Mouse (Mus musculus): ENCODE data around the gene Tnfsf11. TPM values are rescaled to one million over a fixed set of nuclear protein-coding genes. Genes with fewer than 3 reads are reported as not detected.

Tnfsf11 gene
- polyA plus RNA-seq, 1 experiment from 2014 or later = not detected

DNA sequence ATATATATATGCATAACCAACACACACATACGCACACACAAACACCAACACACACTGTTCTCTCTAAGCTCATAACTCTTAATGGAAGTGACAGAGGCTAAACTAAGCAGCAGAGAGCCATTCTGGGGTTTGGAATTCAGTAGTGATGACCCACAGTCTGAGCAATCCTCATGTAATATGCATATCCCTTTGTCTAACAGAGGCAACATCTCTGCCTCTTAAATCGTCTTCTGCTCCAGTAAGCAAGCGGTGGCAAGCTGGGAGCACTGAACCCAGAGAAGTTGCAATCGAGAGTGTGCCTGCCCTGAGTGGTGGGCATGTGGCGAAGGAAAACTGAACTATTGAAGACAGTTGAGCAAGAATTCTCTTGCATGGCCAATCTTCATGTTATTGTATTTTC is 61.2 kb downstream of the Tnfsf11 start:
- no peak for DNase-seq (ENCODE audit: low spot score)
- no peak overlapping the region for H3K9ac ChIP-seq (ENCODE audit: low read length)
- no peaks in the 10 kb centered on the region for H3K27me3 ChIP-seq (replicated peaks; ENCODE audit: control insufficient read depth, insufficient read depth, low read length)
- H3K4me3 ChIP-seq (ENCODE audit: low read depth, low read length) = no peak overlapping the region
- H3K27ac ChIP-seq (ENCODE audit: low read depth) = no peak overlapping the region
- H3K9me3 ChIP-seq (ENCODE audit: control insufficient read depth, low read length) = no peaks in the 10 kb centered on the region
- no peaks in the 10 kb centered on the region for H3K4me1 ChIP-seq (replicated peaks; ENCODE audit: control insufficient read depth, insufficient read depth, low read length)
- 91% methylated on average over 5 of the region's 5 CpGs for WGBS
- no peak overlapping the region for H3K4me2 ChIP-seq (ENCODE audit: low read length)
- no peaks in the 10 kb centered on the region for H3K36me3 ChIP-seq (ENCODE audit: control insufficient read depth, insufficient read depth, low read length)
- ATAC-seq (replicated peaks; ENCODE audit: low FRiP score, low TSS enrichment, low read depth) = no peak

DNA sequence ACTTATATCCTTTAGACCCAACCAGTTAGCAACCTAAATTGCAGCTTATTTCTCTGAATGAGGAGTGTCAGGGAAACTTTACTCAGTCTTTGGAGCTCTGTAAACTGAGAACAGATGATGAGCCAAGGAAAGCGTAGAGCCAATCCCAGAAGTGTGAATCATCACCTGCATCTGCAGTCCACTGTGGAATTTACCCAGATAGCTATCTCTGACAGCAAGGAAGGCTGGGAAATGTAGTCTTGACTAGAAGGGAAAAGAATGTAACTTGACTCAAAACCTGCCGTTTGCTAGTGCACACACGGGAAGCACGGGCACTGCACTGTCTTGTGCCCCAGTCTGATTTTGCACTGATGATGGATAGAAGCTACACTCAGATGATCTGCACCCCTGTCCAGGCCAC is 63.0 kb downstream of the Tnfsf11 start:
- Histone ChIP-seq H3K9me3 (ENCODE audit: control insufficient read depth, low read length) (no peaks in the 10 kb centered on the region), H3K27me3 (replicated peaks; ENCODE audit: control insufficient read depth, insufficient read depth, low read length) (no peaks in the 10 kb centered on the region), H3K4me3 (ENCODE audit: low read depth, low read length) (no peak overlapping the region), H3K4me2 (ENCODE audit: low read length) (no peak overlapping the region), H3K9ac (ENCODE audit: low read length) (no peak overlapping the region), H3K4me1 (replicated peaks; ENCODE audit: control insufficient read depth, insufficient read depth, low read length) (no peaks in the 10 kb centered on the region), H3K36me3 (ENCODE audit: control insufficient read depth, insufficient read depth, low read length) (no peaks in the 10 kb centered on the region), H3K27ac (ENCODE audit: low read depth) (no peak overlapping the region)
- 36% methylated on average over 4 of the region's 4 CpGs for whole genome bisulfite sequencing
- no peak for ATAC-seq (replicated peaks; ENCODE audit: low FRiP score, low TSS enrichment, low read depth)
- DNase-seq (ENCODE audit: low spot score) = no peak

DNA sequence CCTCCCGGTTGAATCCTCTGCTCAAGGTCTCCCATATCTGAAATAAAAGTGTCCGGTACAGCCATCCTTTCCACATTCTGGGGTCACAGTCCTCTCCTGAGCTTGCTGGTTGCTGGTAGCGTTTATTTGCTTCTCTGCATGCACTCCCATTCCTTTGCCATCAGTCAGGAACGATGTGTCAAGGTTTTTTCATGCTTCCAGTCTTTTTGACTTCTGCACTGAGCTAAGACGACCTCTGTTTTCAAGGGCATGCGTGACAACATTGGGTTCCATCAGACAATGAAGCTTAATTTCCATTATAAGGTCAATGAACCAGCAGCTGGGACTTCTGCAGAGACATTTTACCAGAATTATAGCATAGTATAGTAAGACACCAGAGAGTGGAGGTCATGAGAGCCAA is 68.5 kb downstream of the Tnfsf11 start:
- Histone ChIP-seq H3K9me3 (ENCODE audit: control insufficient read depth, low read length) (no peaks in the 10 kb centered on the region), H3K4me3 (ENCODE audit: low read depth, low read length) (no peak overlapping the region), H3K4me1 (replicated peaks; ENCODE audit: control insufficient read depth, insufficient read depth, low read length) (no peaks in the 10 kb centered on the region), H3K36me3 (ENCODE audit: control insufficient read depth, insufficient read depth, low read length) (no peaks in the 10 kb centered on the region), H3K27ac (ENCODE audit: low read depth) (no peak overlapping the region), H3K27me3 (replicated peaks; ENCODE audit: control insufficient read depth, insufficient read depth, low read length) (no peaks in the 10 kb centered on the region), H3K9ac (ENCODE audit: low read length) (no peak overlapping the region), H3K4me2 (ENCODE audit: low read length) (no peak overlapping the region)
- ATAC-seq (replicated peaks; ENCODE audit: low FRiP score, low TSS enrichment, low read depth) (no peak), DNase-seq (ENCODE audit: low spot score) (no peak)
- 89% methylated on average over 6 of the region's 6 CpGs for WGBS

DNA sequence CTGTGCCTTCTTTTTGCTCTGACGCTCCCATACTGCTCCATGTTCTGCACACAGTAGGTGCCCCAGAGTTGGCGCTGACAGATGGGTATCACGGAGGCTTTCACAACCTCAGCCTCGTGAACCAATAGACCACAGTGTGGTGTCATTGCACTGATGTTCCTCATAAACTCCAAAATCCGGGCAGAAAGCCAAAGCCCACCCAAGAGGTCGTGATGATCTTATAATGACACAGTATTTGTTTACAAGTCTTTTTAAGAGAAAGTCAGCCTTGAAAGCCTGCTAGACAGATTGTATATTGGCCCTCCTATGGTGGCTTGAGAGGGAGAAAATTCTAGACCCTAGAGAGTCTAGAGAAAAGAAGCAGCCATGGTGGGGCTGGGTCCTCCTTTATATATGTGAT is 70.6 kb downstream of the Tnfsf11 start:
- Histone ChIP-seq H3K27me3 (replicated peaks; ENCODE audit: control insufficient read depth, insufficient read depth, low read length) (no peaks in the 10 kb centered on the region), H3K27ac (ENCODE audit: low read depth) (no peak overlapping the region), H3K4me2 (ENCODE audit: low read length) (no peak overlapping the region), H3K36me3 (ENCODE audit: control insufficient read depth, insufficient read depth, low read length) (no peaks in the 10 kb centered on the region), H3K4me3 (ENCODE audit: low read depth, low read length) (no peak overlapping the region), H3K9me3 (ENCODE audit: control insufficient read depth, low read length) (no peaks in the 10 kb centered on the region), H3K4me1 (replicated peaks; ENCODE audit: control insufficient read depth, insufficient read depth, low read length) (no peaks in the 10 kb centered on the region), H3K9ac (ENCODE audit: low read length) (no peak overlapping the region)
- DNase-seq (ENCODE audit: low spot score) (peak; percentile 55), ATAC-seq (replicated peaks; ENCODE audit: low FRiP score, low TSS enrichment, low read depth) (no peak)
- WGBS = 61% methylated on average over 6 of the region's 6 CpGs

DNA sequence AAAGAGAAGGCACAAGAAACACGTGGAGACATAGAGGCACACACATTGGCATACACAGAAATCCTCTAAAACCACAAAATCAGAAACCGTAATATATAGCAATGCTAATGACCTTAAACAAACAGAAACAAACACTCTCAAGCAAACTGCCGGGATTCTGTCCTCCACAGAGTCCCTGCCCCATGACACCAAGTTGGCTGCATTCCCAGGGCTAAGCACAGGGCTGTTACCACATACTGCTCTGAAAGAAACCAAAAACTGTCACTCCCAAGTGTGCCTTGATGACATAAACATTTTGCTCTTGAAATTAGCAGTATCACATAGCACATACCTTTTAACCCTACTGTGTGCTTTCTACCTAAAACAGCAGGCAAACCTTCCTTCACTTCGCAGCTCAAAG is 71.7 kb downstream of the Tnfsf11 start:
- no peak overlapping the region for H3K4me3 ChIP-seq (ENCODE audit: low read depth, low read length)
- DNase-seq (ENCODE audit: low spot score) = no peak
- no peak overlapping the region for H3K4me2 ChIP-seq (ENCODE audit: low read length)
- H3K36me3 ChIP-seq (ENCODE audit: control insufficient read depth, insufficient read depth, low read length) = no peaks in the 10 kb centered on the region
- no peak for ATAC-seq (replicated peaks; ENCODE audit: low FRiP score, low TSS enrichment, low read depth)
- H3K27ac ChIP-seq (ENCODE audit: low read depth) = no peak overlapping the region
- H3K9me3 ChIP-seq (ENCODE audit: control insufficient read depth, low read length) = no peaks in the 10 kb centered on the region
- no peaks in the 10 kb centered on the region for H3K4me1 ChIP-seq (replicated peaks; ENCODE audit: control insufficient read depth, insufficient read depth, low read length)
- H3K9ac ChIP-seq (ENCODE audit: low read length) = no peak overlapping the region
- no peaks in the 10 kb centered on the region for H3K27me3 ChIP-seq (replicated peaks; ENCODE audit: control insufficient read depth, insufficient read depth, low read length)
- 58% methylated on average over 4 of the region's 4 CpGs for WGBS

DNA sequence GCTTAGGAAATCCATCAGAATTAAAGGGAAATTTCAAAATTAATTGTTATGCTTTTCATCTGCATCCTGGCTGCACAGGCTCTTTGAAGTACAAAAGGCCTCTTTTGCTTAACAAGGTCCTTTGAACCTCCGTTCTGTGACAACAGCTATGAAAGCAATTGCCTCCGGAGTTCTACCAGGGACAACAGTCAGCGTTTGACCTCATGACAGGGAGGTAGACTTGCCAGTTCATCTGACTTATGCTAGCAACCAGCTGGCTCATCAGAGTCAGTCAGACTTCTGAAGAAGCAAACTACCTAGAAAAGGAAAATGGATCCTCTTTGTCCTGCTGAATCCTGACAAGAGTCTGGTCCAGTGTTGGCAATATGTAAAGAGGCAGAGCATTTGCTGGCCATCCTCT is 72.5 kb downstream of the Tnfsf11 start:
- no peak overlapping the region for H3K27ac ChIP-seq (ENCODE audit: low read depth)
- H3K36me3 ChIP-seq (ENCODE audit: control insufficient read depth, insufficient read depth, low read length) = no peaks in the 10 kb centered on the region
- H3K27me3 ChIP-seq (replicated peaks; ENCODE audit: control insufficient read depth, insufficient read depth, low read length) = no peaks in the 10 kb centered on the region
- ATAC-seq (replicated peaks; ENCODE audit: low FRiP score, low TSS enrichment, low read depth) (no peak), DNase-seq (ENCODE audit: low spot score) (no peak)
- WGBS = 40% methylated on average over 3 of the region's 3 CpGs
- no peaks in the 10 kb centered on the region for H3K4me1 ChIP-seq (replicated peaks; ENCODE audit: control insufficient read depth, insufficient read depth, low read length)
- H3K9me3 ChIP-seq (ENCODE audit: control insufficient read depth, low read length) = no peaks in the 10 kb centered on the region
- no peak overlapping the region for H3K9ac ChIP-seq (ENCODE audit: low read length)
- H3K4me2 ChIP-seq (ENCODE audit: low read length) = no peak overlapping the region
- H3K4me3 ChIP-seq (ENCODE audit: low read depth, low read length) = no peak overlapping the region

DNA sequence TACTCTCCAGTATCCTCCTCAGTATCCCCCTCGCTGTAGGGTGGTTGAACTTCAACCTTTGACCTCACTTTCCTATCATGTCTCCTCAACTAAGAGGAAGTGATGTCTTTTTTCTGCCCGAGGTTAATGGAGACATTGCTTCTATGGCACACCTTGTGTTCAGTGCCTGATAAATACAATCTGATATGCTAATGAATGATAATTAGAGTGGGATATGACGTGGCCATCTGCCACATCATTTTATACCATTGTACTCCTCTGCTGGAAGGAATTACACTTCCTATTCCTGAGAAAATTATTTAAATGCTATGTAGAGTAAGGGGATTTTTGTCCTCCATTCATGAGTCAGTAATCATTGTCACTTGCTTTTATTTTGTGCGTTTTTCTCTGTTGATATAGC is 78.8 kb downstream of the Tnfsf11 start:
- DNase-seq (ENCODE audit: low spot score) (no peak), ATAC-seq (replicated peaks; ENCODE audit: low FRiP score, low TSS enrichment, low read depth) (no peak)
- Histone ChIP-seq H3K36me3 (ENCODE audit: control insufficient read depth, insufficient read depth, low read length) (no peaks in the 10 kb centered on the region), H3K27ac (ENCODE audit: low read depth) (no peak overlapping the region), H3K9ac (ENCODE audit: low read length) (no peak overlapping the region), H3K27me3 (replicated peaks; ENCODE audit: control insufficient read depth, insufficient read depth, low read length) (no peaks in the 10 kb centered on the region), H3K4me1 (replicated peaks; ENCODE audit: control insufficient read depth, insufficient read depth, low read length) (no peaks in the 10 kb centered on the region), H3K4me2 (ENCODE audit: low read length) (no peak overlapping the region), H3K9me3 (ENCODE audit: control insufficient read depth, low read length) (no peaks in the 10 kb centered on the region), H3K4me3 (ENCODE audit: low read depth, low read length) (no peak overlapping the region)
- 69% methylated on average over 4 of the region's 4 CpGs for WGBS

Small RNA genes within 50 kb of the gene (microRNA-seq; reads per million reads assigned to microRNA genes)
- gene Gm23652 = not detected

Other genes with a start within 250 kb of the Tnfsf11 start
- not detected in 2 replicates for gene Fam216b, start 219.0 kb downstream of the Tnfsf11 start, polyA plus RNA-seq (2014; fragmentation: Nextera tagmentation; extraction: Ambion mirVana)
- 17.9 and 18.0 TPM in 2 replicates for gene Akap11, start 228.8 kb upstream of the Tnfsf11 start, polyA plus RNA-seq (2014; fragmentation: Nextera tagmentation; extraction: Ambion mirVana)